Mouse (Mus musculus) myocyte (in vitro differentiated cells): ENCODE data around the gene Abcc12.

Experiments
- CEBPB ChIP-seq: IDR thresholded peaks from 2 replicates; pipeline ENCODE4 v1.6.1; 2011; ENCODE audit warnings: mild to moderate bottlenecking, moderate library complexity; ENCODE audit not compliant: poor library complexity, insufficient read depth, severe bottlenecking
- E2F4 ChIP-seq: IDR thresholded peaks from one replicate; pipeline ENCODE4 v1.6.1; 2011; ENCODE audit warnings: mild to moderate bottlenecking, control low read depth, moderate library complexity; ENCODE audit not compliant: insufficient read depth
- MAX ChIP-seq: IDR thresholded peaks from one replicate; pipeline ENCODE4 v1.6.1; 2011; ENCODE audit warnings: low read depth, mild to moderate bottlenecking, control low read depth
- MYOD1 ChIP-seq, 3 experiments: IDR thresholded peaks; one replicate each; pipeline ENCODE4 v1.6.1; 2011; ENCODE audit warnings: control low read depth in 2 of 3, low read depth in 2 of 3, mild to moderate bottlenecking in 2 of 3, moderate library complexity in 1 of 3; ENCODE audit not compliant: insufficient read length in 2 of 3, control insufficient read depth in 1 of 3
- POLR2A ChIP-seq: IDR thresholded peaks from one replicate; pipeline ENCODE4 v1.6.1; 2011; ENCODE audit warnings: low read depth, mild to moderate bottlenecking, control low read depth, moderate library complexity; ENCODE audit not compliant: insufficient read length

DNA sequence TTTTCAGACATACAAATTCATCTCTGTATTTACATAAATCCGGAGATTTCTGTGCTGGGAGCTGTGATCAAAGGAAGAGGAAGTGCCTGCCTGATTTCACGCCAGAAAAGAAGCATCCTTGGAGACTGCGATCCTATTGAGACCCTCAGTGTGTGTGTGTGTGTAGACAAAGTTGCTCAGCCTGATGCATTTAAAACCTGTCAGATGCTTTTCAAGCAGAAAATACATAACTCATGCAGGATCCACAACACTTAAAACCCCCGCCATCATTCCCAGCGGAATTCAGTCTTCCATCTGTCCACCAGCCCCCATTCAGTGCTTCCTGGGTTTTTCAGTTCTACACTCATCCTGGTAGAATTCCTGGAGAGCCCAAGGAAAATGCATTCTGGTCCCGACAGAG is 107.4 kb downstream of the Abcc12 start:
- TF ChIP-seq POLR2A (no peak), MAX (no peak), E2F4 (no peak), MYOD1 (IDR thresholded peaks at IDR 0.05; ENCODE audit: control insufficient read depth in 1 of 3, insufficient read length in 2 of 3, low read depth in 2 of 3) (no peak), CEBPB (no peak)
